Mouse (Mus musculus): ENCODE results near the gene Snap23. TPM values are rescaled to one million over a fixed set of nuclear protein-coding genes. Genes with fewer than 3 reads are reported as not detected.

Snap23 gene
- polyA plus RNA-seq, 1 experiment, result 11.1 TPM

DNA sequence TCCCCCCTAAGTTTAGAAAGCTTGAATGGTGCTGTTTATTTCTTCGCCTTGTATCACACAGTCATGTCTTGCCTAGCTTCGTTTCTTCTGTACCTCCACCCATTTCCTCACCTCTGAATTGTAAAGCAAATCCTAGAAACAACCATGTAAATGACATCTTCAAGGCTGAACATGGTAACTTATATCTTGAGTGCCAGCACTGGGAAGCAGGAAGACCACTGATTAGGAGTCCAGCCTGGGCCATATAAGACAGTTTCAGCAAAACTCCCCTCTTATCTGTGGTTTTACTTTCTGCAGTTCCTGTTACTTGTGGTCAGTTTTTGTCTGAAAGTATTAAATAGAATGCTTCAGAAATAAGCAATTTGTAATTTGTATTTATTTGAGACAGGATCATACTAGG is 8.5 kb downstream of the Snap23 start:
- Histone ChIP-seq H3K4me3 (replicated peaks; ENCODE audit: extremely low read depth, low read depth, low read length) (no peak overlapping the region), H3K4me1 (ENCODE audit: control insufficient read depth, insufficient read depth, low read length) (peaks cover 11% of the 10 kb centered on the region)
- TF ChIP-seq POLR2A (IDR thresholded peaks at IDR 0.05; ENCODE audit: borderline replicate concordance, extremely low read depth, low read depth, low read length) (no peak), CTCF (IDR thresholded peaks at IDR 0.05; ENCODE audit: insufficient read depth, low read length) (no peak)
- 77% methylated on average over 2 of the region's 2 CpGs for WGBS
- no peak for DNase-seq

DNA sequence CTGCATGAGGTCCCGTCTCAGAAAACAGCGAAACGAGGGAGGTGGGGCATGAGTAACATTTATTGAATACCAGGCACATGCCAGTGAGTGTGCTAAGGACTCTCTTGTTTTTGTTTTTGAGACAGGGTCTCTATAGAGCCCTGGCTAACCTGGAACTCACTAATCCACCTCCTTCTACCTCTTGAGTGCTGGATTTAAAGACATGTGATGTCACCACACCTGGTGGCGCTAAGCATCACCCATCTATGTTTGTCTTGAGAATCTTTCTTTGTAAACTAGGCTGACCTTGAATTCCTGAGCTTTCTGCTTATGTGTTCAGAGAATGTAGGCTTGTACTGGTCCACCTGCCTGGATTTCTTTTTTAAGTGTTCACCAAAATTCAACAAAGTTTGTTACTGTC is 10.3 kb downstream of the Snap23 start:
- no peak overlapping the region for H3K4me3 ChIP-seq (replicated peaks; ENCODE audit: extremely low read depth, low read depth, low read length)
- TF ChIP-seq CTCF (IDR thresholded peaks at IDR 0.05; ENCODE audit: insufficient read depth, low read length) (no peak), POLR2A (IDR thresholded peaks at IDR 0.05; ENCODE audit: borderline replicate concordance, extremely low read depth, low read depth, low read length) (no peak)
- WGBS, result 42% methylated on average over 4 of the region's 4 CpGs
- H3K4me1 ChIP-seq (ENCODE audit: control insufficient read depth, insufficient read depth, low read length), result peaks cover 11% of the 10 kb centered on the region
- no peak for DNase-seq

DNA sequence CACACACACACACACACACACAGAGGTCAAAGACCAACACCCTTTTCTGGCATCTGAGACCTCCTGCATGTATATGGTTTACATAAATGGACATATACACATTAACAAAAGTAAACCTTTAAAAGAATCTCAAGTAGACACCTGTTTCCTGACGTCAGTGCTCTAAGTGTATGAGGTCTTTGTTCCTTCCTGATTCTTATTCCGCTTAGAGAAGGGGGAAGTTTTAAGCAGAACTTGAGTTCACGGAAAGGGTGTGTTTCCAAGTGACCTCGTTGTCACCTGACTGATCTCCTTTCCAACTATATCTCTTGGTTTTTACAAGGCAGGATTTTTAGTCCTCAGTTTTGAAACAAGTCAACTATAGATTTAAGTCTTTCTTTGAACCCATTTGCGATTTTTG is 10.8 kb downstream of the Snap23 start:
- WGBS, result 26% methylated on average over 5 of the region's 5 CpGs
- TF ChIP-seq POLR2A (IDR thresholded peaks at IDR 0.05; ENCODE audit: borderline replicate concordance, extremely low read depth, low read depth, low read length) (no peak), CTCF (IDR thresholded peaks at IDR 0.05; ENCODE audit: insufficient read depth, low read length) (no peak)
- no peak for DNase-seq
- no peak overlapping the region for H3K4me3 ChIP-seq (replicated peaks; ENCODE audit: extremely low read depth, low read depth, low read length)
- H3K4me1 ChIP-seq (ENCODE audit: control insufficient read depth, insufficient read depth, low read length), result peaks cover 11% of the 10 kb centered on the region

DNA sequence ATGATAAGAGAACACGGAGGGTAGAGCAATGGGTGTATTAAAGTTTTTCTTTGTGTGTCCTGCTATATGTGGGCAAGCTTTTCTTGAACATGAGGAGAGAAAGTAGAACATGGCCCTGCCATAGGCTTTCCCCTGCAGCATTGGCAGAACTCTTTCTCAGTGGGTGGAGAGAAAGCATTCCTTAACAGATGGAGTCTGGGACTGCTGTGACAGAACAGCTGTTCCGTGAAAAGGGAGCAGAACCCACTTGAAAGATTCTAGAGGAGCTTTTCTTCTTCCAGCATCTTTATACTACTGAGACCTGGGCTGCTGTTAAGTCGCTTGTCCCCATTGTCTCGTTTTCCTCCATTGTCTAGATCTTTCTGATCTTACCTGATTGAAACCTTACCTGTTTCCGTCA is 22.3 kb downstream of the Snap23 start:
- WGBS, result 78% methylated on average over 5 of the region's 5 CpGs
- DNase-seq, result no peak
- no peak overlapping the region for H3K4me3 ChIP-seq (replicated peaks; ENCODE audit: extremely low read depth, low read depth, low read length)
- no peaks in the 10 kb centered on the region for H3K4me1 ChIP-seq (ENCODE audit: control insufficient read depth, insufficient read depth, low read length)
- no peak for TF ChIP-seq CTCF (IDR thresholded peaks at IDR 0.05; ENCODE audit: insufficient read depth, low read length)

DNA sequence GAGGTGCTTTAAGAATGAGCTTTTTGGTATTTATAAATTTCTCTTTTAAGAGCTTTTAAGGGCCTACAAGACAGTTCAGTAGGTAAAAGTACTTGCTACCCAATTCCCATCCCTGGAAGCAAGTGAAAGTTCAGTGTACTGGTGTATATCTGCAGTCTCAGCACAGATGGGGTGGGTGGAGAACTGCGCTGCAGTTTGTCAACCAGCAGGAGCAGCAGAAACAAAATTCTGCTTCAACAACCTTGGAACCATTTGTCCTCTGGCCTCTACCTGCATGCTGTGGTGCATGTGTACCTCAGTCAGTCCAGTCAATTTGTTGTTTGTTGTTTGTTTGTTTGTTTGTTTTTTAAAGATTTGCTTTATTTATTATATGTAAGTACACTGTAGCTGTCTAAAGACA is 24.8 kb downstream of the Snap23 start:
- Histone ChIP-seq H3K4me1 (ENCODE audit: control insufficient read depth, insufficient read depth, low read length) (no peaks in the 10 kb centered on the region), H3K4me3 (replicated peaks; ENCODE audit: extremely low read depth, low read depth, low read length) (no peak overlapping the region)
- DNase-seq, result no peak
- no peak for TF ChIP-seq CTCF (IDR thresholded peaks at IDR 0.05; ENCODE audit: insufficient read depth, low read length)
- no peak for TF ChIP-seq POLR2A (IDR thresholded peaks at IDR 0.05; ENCODE audit: borderline replicate concordance, extremely low read depth, low read depth, low read length)
- 90% methylated on average over 1 of the region's 1 CpGs for whole genome bisulfite sequencing

DNA sequence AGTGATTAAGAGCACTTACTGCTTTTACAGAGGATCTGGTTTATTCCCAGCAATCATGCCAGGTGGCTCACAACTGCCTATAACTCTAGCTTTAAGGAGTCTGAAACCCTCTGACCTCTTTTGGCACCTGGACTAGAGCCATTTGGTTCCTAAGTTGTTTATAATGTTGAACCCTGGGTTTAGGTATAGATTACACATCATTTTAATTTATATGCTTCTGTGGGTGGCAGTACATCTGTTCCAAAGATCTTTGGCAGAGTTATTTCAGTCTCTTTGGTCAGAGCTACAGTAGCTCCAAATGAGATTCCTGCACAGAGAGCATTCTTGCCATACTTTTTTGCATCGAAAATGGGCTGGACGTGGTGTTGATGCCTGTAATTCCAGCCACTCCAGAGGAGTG is 30.3 kb downstream of the Snap23 start:
- TF ChIP-seq CTCF (IDR thresholded peaks at IDR 0.05; ENCODE audit: insufficient read depth, low read length), result no peak
- TF ChIP-seq POLR2A (IDR thresholded peaks at IDR 0.05; ENCODE audit: borderline replicate concordance, extremely low read depth, low read depth, low read length), result no peak
- no peak overlapping the region for H3K4me3 ChIP-seq (replicated peaks; ENCODE audit: extremely low read depth, low read depth, low read length)
- 76% methylated on average over 2 of the region's 2 CpGs for WGBS
- DNase-seq, result no peak
- no peaks in the 10 kb centered on the region for H3K4me1 ChIP-seq (ENCODE audit: control insufficient read depth, insufficient read depth, low read length)

DNA sequence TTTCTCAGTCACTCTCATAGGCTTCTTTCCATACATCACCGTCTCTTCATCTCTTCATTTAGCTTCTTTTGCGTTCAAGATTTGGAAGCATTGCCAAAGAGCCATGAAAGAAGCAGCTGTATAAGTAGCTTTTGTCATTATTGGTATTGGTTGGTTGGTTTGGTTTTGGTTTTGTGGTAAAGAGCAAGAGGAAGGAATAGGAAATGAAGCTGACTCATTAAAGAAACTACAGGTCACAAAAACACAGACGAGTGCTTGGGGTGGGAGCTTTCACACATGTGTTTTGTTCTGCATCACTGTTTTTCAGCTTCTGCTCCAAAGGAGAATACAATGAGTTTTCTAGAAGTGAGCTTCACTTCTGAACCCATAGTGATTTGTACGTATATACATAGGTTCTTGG is 32.0 kb downstream of the Snap23 start:
- no peak for DNase-seq
- H3K4me1 ChIP-seq (ENCODE audit: control insufficient read depth, insufficient read depth, low read length), result no peaks in the 10 kb centered on the region
- WGBS, result 88% methylated on average over 4 of the region's 4 CpGs
- TF ChIP-seq CTCF (IDR thresholded peaks at IDR 0.05; ENCODE audit: insufficient read depth, low read length) (no peak), POLR2A (IDR thresholded peaks at IDR 0.05; ENCODE audit: borderline replicate concordance, extremely low read depth, low read depth, low read length) (no peak)
- H3K4me3 ChIP-seq (replicated peaks; ENCODE audit: extremely low read depth, low read depth, low read length), result no peak overlapping the region

DNA sequence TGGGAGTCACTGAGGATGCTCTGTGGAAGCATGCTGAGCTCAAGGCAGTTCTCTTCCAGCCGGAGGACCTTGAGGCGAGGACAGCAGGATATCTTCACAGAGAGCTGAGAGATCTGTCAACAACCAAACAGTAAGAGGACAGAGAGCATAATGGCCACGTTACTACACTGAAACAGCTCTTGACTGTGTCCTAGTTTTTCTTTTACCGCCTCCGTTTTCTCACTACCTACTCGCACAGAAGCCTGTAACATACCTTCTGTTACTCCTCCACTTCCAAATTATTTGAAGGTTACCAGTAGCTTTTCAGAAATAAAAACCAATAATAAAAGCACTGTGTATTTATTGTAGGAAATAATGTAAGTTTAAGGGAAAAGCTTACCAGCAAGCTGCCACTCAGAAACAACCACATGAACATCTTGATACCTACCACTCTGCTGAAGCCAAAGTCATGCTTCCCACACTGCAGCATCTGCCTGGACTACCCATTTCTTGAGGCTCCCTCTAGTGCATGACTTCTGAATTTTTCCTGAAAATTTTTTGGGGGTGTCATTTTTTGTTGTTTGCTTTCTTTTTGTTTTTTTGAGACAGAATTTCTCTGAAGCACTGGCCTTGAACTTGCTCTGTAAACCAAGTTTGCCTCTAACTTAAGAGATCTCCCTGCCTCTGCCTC is 38.7 kb downstream of the Snap23 start:
- DNase-seq, result no peak
- 87% methylated on average over 6 of the region's 6 CpGs for WGBS
- Histone ChIP-seq H3K4me1 (ENCODE audit: control insufficient read depth, insufficient read depth, low read length) (no peaks in the 10 kb centered on the region), H3K4me3 (replicated peaks; ENCODE audit: extremely low read depth, low read depth, low read length) (no peak overlapping the region)
- TF ChIP-seq POLR2A (IDR thresholded peaks at IDR 0.05; ENCODE audit: borderline replicate concordance, extremely low read depth, low read depth, low read length) (no peak), CTCF (IDR thresholded peaks at IDR 0.05; ENCODE audit: insufficient read depth, low read length) (no peak)

DNA sequence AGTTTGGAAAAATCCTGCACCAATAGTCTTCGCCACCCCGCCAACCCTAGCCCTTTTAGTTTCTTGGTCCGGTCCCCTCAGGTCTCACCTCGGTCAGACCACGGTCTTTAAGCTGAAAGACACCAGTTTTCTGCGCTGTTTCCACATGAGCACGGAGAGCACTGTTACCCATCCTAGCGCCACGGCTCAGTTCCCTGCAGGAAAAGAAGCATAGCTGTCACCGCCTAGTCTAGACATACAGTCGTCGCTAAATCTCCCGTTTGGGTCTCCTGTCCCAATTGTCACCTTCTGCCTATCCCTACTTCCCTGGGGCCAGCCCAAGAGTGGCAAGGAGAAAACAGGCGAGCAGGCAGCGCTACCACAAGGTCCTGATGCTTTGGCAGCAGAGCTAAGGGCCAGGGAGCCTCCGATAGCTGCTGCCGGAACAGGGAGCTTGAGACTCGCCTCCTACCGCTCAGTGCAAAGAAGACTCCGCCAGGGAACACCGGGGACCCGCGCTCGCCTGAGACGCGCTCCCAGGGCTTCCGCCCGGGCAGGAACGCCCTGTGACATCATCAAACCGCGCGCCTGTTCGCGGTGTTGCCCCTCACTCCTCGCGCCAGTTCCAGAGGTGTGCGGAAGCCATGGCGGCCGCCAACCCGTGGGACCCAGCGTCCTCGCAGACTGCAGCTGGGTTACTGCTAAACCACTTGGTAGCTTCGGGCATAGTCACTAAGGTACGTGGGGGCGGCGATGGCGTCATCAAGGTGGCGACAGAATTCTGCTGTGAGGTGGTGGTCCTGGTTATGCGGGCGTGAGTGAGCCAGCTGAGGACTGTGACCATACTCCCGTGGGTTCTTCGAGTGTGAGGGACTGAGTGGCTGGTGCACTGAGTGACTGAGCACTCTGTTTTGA is 41.6 kb downstream of the Snap23 start, which contains the start of the genes Haus2 and Lrrc57:
Gene Haus2 (plus strand): TSS at position 554 of the 894 bp plus-strand sequence.
Gene Lrrc57 (minus strand): TSS at position 691 of the 894 bp plus-strand sequence.
- Histone ChIP-seq H3K4me3 (replicated peaks; ENCODE audit: extremely low read depth, low read depth, low read length) (peak within 1 kb of the TSS; percentile 99), H3K4me1 (ENCODE audit: control insufficient read depth, insufficient read depth, low read length) (no peaks in the 10 kb centered on the region)
- under 1% methylated on average over 52 of the region's 52 CpGs for WGBS
- peak; percentile 94 for TF ChIP-seq POLR2A (IDR thresholded peaks at IDR 0.05; ENCODE audit: borderline replicate concordance, extremely low read depth, low read depth, low read length)
- 0 out of 2 replicates have a peak, but pooled peaks have one; percentile 4 for TF ChIP-seq CTCF (IDR thresholded peaks at IDR 0.05; ENCODE audit: insufficient read depth, low read length)
- DNase-seq, result peak; percentile 94
